Mouse (Mus musculus): Measurements from ENCODE around the gene Wnt6.
"Not testable (repeated sequence)": the region's sequence is repeated elsewhere in the genome, so short reads cannot be mapped to it uniquely, and the experiment has no call there.

The Wnt6 gene

DNA sequence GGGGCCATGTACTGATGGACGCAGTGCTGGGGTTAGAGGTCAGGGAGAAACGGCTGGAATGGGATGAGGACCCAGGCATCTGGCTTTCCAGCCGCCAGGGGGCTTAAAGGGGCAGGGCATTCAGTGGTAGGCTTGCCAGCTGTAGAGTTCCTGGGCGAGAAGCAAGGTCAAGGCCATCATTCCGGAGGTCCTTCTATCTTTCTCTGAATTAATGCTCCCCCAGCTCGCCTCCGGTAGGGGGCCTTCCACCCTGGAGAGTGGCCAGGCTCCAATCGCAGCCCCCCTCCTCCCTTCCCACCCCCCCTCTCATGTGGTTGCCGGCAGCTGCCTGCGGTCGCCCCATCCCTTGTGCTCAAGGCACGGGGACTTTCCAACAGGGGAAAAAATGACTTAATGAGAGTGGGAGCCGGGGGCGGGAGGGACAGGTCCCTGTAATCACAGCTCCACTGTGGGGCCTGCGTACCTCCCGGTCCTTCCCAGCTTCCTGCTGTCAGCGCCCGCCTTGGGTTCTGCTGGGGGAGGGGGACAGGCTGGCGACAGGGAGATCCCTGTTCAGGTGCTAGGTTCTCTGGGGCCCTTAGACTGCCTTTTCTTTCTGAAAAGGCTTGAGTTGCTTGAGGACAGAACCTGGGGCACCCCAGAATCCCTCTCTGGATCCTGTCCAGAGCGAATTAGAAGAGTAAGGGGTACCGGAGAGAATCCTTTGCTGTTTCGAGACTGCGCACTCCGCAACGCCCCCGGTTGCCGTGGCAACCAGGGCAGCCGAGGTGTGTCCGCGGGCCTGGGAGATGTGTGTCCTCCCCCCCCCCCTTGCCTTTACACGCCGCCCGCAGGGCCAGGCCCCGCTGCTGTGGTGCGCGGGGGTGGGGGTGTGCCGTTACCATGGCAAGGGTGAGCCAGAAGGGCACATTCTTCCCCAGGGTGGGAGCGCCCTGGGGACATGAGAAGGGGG is 34.9 kb downstream of the Wnt6 start:
- peak; percentile 69 for DNase-seq (ENCODE audit: low read depth, low spot score)

DNA sequence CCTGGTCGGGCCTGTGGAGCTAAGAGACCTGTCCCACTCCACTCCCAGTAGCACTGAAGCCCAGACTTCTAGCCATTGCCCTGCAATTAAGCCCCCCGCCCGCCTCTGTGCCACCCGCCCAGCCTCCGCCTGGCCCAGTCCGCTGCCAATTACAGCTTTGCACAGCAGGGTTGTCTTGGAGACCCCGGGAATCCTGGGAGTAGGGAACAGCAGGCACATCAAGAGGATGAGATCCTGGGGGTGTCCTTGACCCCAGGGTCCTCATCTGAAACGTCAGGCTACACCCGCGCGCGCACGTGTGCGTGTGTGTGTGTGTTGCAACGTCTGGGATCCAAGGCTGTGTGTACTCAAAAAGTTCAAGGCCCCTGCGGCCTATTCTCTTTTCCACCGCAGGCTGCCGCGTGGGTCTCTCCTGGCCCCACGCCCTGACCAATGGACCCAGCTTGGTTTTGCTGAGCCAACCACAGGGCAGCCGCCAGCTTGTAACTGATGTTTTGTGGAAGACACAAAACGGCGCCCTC is 35.9 kb downstream of the Wnt6 start:
- DNase-seq (ENCODE audit: low read depth, low spot score): no peak

DNA sequence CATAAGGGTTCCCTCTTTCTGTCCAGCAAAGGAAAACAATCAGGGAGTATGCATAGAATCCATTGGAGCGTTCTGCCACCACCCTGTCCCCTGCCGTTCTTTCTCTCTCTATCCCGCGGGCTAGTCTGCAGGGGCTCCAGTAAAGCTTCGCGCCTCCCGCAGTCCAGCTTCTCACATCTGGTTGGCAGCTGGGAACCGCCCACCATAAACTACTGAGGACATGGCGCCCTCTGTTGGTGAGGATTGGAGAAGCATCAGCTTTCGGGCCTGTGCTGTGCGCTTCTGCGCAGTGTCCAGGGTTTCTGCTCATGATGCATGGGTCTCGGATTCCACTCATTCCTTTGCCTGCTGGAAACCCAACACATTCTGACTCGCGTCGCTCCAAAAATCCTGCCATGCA is 36.4 kb downstream of the Wnt6 start:
- peak; percentile 93 for DNase-seq (ENCODE audit: low read depth, low spot score)

- no peak for DNase-seq (ENCODE audit: low read depth, low spot score)
Measured at GRCm38 (mm10) chr1:74809007-74809406, 37.3 kb downstream of the Wnt6 start.

GRCm38 (mm10) chr1:74814931-74815647 is 43.4 kb downstream of the Wnt6 start:
- peak; percentile 61 for DNase-seq (ENCODE audit: low read depth, low spot score)

- not testable (repeated sequence) for DNase-seq (ENCODE audit: low read depth, low spot score)
Measured at GRCm38 (mm10) chr1:74815965-74816364, 44.3 kb downstream of the Wnt6 start.

- peak; percentile 95 for DNase-seq (ENCODE audit: low read depth, low spot score)
Measured at GRCm38 (mm10) chr1:74816612-74817199, 45.0 kb downstream of the Wnt6 start.

- no peak for DNase-seq (ENCODE audit: low read depth, low spot score)
Measured at GRCm38 (mm10) chr1:74817219-74817618, 45.5 kb downstream of the Wnt6 start.

DNA sequence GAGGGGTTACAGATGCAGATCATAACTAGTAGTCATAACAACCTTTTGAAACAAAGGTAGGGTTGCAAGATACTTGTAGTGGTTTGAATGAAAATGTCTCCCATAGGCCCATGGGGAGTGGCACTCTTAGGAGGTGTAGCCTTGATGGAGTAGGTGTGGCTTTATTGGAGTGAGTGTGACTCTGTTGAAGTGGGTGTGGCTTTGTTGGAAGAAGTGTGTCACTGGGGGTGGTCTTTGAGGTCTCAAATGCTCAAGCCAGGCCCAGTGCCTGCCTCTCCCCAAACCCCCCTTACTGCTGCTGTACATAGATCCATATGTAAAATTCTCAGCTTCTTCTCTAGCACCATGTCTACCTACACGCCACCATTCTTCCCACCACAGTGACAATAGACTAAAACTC is 46.8 kb downstream of the Wnt6 start:
- no peak for DNase-seq (ENCODE audit: low read depth, low spot score)

DNA sequence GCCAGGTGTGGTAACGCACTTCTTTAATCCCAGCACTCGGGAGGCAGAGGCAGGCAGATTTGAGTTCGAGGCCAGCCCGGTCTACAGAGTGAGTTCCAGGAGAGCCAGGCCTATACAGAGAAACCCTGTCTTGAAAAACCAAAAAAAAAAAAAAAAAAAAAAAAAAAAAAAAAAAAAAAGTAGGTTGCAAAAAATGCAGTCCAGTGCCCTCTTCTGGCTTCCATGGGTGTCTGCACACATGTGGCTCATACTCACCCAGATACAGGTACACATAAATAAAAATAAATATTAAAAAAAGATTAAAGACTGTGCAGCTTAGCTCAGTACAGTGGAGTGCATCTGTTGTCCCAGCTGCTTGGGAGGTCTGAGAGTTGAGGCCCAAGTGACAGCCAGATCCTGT is 51.9 kb downstream of the Wnt6 start:
- DNase-seq (ENCODE audit: low read depth, low spot score): not testable (repeated sequence)

- peak; percentile 90 for DNase-seq (ENCODE audit: low read depth, low spot score)
Measured at GRCm38 (mm10) chr1:74824518-74825302, 53.0 kb downstream of the Wnt6 start.

DNA sequence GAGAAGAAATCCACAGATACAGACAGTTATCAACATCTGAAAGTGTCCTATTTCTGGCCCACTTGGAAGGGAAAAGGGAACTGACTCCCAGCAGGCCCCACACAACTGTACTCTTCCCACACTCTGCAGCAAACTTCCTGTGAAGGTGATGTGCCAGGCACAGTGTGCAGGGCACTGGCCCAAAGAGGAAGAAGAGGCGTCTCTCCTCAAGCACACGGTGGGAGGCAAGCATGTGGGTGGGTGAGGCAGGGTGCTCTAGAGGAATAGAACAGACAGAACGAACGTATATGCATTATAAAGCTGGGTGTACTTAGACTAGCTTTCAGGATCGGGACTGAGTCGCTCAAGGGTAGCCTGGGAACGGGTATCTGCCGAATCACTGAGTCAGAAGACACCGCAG is 58.4 kb downstream of the Wnt6 start:
- peak; percentile 83 for DNase-seq (ENCODE audit: low read depth, low spot score)

GRCm38 (mm10) chr1:74833255-74833654 is 61.6 kb downstream of the Wnt6 start:
- no peak for DNase-seq (ENCODE audit: low read depth, low spot score)

All from brain, adult 2 months (tissue).